Mouse (Mus musculus) embryo, embryonic 9.5 days (tissue): ENCODE data around the gene Cmtm8.
A peak's percentile ranks its signal among the peaks of the same experiment; 100 is the strongest.

Experiments used
- DNase-seq: peaks from one replicate; pipeline ENCODE4 v3.0.0-alpha.2; 2017; ENCODE audit errors: extremely low spot score

Gene Cmtm8

DNA sequence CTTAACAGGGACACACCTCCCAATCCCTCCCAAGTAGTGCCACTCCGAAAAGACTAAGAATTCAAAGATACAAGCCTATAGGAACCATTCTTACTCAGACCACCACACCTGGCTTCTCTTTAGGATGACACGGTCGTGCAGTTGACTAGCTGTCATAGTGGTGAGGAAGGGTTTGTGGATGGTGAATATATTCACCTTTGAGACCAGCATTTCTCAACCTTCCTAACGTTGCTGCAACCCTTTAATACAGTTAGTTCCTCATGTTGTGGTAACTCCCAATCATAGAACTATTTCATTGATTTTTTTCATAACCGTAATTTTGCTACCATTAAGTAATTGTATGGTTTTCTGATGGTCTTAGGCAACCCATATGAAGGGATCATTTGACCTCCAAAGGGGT is 56.8 kb downstream of the Cmtm8 start:
- DNase-seq: no peak

DNA sequence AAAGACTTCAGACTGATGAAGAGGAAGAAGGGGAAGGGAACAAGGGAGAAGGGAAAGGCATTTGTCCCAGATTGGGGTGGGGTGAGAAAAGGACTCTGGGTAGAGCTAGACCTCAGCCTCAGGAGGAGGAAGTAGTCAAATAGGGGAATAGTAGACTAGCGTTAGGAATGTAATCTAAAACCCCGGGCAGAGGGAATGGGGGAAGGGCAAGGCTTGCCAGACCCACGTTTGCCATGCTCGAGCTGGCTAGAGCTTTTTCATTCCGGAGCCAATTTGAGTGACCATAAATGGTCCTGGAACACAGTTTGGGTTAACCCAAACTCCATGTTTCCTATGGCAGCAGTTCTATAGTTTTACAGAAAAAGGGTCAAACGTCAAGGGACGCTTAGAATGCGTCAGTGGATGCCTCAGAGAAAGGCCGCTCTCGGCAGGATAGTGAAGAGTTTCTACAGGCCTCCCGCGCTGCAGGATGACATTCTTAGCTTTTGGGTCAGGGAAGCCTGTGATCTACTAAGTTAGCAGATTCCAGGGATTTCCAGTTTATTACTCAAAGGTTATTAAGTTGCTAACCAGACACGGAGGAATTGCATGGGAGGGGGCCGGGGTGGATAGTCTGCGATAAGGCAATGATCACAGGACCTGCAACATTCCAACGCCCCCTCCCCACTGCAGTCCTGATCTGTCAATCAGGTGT is 58.4 kb downstream of the Cmtm8 start:
- peak; percentile 73 for DNase-seq

- peak; percentile 87 for DNase-seq
Measured at GRCm38 (mm10) chr9:114781526-114782212, 62.3 kb downstream of the Cmtm8 start, which contains the start of gene Cmtm7. TSS of gene Cmtm7 (minus strand) at chr9:114781856.

GRCm38 (mm10) chr9:114780746-114781525 is 63.0 kb downstream of the Cmtm8 start:
- peak; percentile 75 for DNase-seq

- peak; percentile 44 for DNase-seq
Measured at GRCm38 (mm10) chr9:114779984-114780745, 63.8 kb downstream of the Cmtm8 start.

DNA sequence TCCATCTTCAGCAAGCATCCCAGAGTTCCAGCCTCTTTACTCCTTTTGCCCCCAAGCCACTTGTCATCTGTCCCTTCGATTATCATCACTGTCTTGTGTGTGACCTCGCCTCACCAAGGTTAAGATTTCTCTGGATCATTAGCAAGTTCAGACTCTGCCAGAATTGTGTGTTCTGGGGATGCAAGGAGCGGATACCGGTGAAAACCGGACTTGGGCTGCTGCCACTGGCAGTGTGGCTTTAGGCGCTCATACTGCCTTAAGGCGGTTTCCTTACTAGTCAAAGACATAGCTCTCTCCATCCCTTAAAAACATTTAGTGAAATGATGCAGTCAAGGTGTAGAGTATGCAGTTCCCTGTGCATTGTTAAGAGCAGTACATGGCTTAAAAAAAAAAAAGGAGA is 65.1 kb downstream of the Cmtm8 start:
- DNase-seq: no peak

GRCm38 (mm10) chr9:114778047-114778390 is 65.9 kb downstream of the Cmtm8 start:
- DNase-seq: no peak

- no peak for DNase-seq
Measured at GRCm38 (mm10) chr9:114777178-114778046, 66.5 kb downstream of the Cmtm8 start.

DNA sequence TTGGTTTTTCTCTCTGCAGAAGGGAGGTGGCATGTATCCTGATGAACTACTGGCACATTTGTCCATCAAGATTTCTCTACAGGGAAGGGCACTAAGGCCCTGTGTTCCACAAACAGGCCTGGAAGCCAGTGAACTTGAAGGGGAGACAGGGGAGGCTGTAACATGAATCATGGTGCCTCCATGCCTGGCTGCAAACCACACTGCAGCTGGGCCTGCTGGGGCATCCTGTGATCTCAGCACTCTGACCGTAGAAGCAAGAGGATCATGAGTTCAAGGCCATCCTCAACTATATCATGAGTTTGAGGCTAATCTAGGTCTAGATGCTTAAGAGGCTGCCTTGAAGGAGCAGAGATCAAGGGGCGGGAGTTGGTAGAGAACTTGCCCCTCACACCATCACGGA is 67.6 kb downstream of the Cmtm8 start:
- DNase-seq: no peak

DNA sequence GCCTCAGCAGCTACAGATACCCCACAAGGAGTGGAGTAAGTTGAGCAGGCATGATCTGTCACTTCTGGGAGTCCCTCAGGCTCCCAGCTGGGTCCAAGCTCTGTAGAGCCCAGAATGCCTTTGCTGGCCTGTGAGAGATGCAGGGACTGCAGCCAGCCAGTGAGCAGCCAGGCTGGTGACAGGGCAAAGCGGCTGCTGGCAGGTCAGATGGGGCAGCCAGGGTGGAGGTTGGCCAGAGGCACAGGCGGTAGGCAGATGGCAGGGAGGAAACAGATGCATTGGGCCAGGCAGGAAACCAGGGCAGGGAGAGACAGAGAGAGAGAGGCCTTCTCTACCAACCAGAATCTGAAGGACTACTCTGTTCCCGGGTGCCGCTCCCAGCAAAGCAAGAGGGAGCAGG is 68.7 kb downstream of the Cmtm8 start:
- DNase-seq: no peak

DNA sequence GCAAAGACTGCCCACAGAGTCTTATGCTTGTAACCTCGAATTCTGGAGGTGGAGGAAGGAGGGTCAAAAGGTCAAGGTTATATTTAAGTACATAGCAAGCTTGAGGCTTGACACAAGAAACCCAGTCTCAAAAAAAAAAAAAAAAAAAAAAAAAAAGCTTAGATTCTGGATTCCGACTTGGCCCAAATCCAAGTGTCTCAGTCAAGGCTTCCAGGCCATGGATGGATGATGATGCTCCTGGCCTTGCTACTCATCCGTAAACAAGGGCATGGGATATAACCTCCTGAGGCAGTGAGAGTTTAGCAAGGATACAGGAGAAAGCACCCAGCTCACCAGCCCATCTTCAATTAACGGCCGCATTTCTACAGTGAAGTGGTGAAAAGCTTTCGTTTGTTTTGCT is 69.3 kb downstream of the Cmtm8 start:
- DNase-seq: no peak

GRCm38 (mm10) chr9:114771565-114771964 is 72.4 kb downstream of the Cmtm8 start:
- no peak for DNase-seq

GRCm38 (mm10) chr9:114770224-114770623 is 73.7 kb downstream of the Cmtm8 start:
- no peak for DNase-seq

DNA sequence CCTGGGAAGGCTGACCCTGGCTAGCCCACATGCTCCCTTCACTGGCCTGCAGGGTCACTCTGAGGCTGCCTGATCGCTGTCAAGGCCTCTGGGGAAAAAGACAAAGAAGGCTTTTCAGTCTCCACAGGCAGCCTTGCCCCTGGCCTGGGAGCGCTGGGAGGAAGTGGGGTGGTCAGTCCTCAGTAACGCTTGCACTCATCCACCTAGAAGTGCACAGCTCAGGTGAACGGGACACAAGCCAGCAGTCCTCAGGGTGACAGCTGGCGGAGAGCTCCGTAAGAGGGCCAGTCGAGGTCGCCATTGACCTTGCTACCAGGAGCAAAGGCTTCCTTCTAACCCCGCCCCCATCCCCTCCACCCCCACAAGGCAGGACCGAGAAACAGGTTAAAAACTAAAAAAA is 75.9 kb downstream of the Cmtm8 start:
- peak; percentile 20 for DNase-seq

DNA sequence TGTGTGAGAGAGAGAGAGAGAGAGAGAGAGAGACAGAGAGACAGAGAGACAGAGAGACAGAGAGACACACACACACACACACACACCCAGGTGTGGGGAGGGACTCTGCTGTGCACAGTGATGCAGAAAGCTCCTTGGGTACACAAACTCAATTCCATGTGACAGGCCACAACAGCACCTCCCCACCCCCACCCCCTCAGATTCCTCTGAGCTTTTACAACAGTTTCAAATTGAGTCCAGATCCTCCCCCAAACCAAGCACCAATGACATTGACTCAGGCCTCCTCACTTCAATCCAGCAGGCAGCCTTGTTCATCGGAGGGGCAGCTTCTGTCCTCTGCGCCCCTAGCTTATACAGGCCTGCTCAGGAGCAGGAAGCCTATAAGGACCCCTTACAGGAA is 76.4 kb downstream of the Cmtm8 start:
- no peak for DNase-seq

DNA sequence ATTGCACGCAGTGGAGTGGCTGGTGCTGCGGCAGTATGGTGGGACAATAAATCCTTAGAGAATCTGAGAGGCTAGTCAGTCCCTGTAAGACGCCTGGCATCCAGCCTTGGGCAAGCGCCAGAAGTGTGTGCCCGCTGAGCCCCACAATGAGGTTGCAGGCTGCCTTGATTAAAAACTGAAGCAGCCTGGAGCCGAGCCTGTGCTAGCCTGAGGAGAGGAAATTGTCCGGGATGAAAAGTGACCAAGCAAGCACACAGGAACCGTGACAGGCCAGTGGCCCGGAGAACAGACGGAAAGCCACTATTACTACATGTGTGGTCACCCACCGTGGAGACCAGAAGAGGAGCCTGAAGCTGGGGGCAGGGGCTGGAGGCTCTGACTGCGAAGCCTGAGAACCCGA is 76.9 kb downstream of the Cmtm8 start:
- DNase-seq: no peak

- DNase-seq: peak; percentile 41
Measured at GRCm38 (mm10) chr9:114763341-114763740, 80.6 kb downstream of the Cmtm8 start.

DNA sequence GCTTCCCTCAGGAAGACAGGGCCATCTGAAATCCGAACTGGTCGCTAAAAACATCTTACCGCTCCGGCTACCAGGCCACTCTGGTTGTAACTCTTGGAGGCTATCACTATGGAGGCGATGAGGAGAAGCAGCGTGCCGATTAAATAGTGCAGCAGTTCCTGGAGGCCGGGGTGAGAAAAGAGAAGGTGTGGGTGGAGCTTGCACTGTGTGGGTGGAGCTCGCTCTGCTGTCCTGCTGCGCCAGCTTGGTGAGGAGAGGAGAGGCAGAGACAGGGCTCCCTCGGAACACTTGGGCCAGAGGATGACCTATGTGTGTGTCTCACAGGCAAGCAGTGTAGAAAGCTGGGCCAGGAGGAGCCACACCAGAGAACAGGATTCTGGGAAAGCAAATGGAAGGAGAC is 82.1 kb downstream of the Cmtm8 start:
- no peak for DNase-seq

DNA sequence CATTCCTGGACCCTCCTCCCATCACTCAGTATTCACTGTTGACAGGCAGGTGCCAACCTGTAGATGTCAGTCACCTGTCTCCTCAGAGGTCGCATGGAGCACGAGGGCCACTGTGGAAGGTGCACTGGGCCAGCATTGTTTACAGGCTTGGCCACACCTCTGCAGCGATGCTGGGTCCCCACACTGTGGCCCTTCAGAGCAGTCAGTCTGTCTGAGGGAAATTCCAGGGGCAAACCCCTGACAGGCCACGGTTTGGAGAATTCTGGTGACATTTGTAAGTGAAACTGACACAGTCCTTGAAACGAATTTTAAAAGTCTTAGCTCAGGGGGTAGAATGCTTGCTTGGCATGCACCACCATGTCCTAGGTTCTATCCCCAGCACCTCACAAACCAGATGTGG is 83.6 kb downstream of the Cmtm8 start:
- DNase-seq: no peak

- DNase-seq: no peak
Measured at GRCm38 (mm10) chr9:114759886-114760285, 84.1 kb downstream of the Cmtm8 start.

GRCm38 (mm10) chr9:114758801-114759200 is 85.2 kb downstream of the Cmtm8 start:
- no peak for DNase-seq
